Mouse (Mus musculus) embryonic facial prominence, embryonic 11.5 days (tissue): ENCODE measurements at regions not wholly inside any gene's neighbourhood (a gene's known extent, or its start where the extent isn't known, plus 50 kb on each side); places are given as distances from the start of the nearest gene placed in this dataset.

Experiments
- ATAC-seq: fragments of 200-750 bp; cut with Nextera tagmentation; replicated peaks from 2 replicates; pipeline ENCODE4 v1.8.0; 2017; ENCODE audit warnings: low read depth; ENCODE audit not compliant: insufficient number of reproducible peaks, low FRiP score, low TSS enrichment
- DNase-seq: peaks from one replicate; pipeline ENCODE4 v3.0.0-alpha.2; 2015; ENCODE audit warnings: low spot score
- H3K27ac ChIP-seq: fragments of 300-500 bp; sonication (generic); replicated peaks from 2 replicates; pipeline ENCODE4 v1.5.1; 2014; ENCODE audit warnings: mild to moderate bottlenecking, low read depth, low read length, control low read depth
- H3K27me3 ChIP-seq: fragments of 300-500 bp; sonication (generic); 2 replicates; pipeline ENCODE4 v1.6.1; 2014; ENCODE audit warnings: mild to moderate bottlenecking, low read length, moderate library complexity, mixed read lengths; ENCODE audit not compliant: control insufficient read depth, insufficient read depth
- H3K36me3 ChIP-seq: fragments of 300-500 bp; sonication (generic); replicated peaks from 2 replicates; pipeline ENCODE4 v1.6.1; 2014; ENCODE audit warnings: low read depth, mild to moderate bottlenecking, low read length, moderate library complexity, mixed read lengths; ENCODE audit not compliant: control insufficient read depth, insufficient read depth
- H3K4me1 ChIP-seq: fragments of 300-500 bp; sonication (generic); 2 replicates; pipeline ENCODE4 v1.6.1; 2014; ENCODE audit warnings: low read length, mixed read lengths; ENCODE audit not compliant: control insufficient read depth, insufficient read depth
- H3K4me2 ChIP-seq: fragments of 300-500 bp; sonication (generic); 2 replicates; pipeline ENCODE4 v1.6.1; 2014; ENCODE audit warnings: low read depth, mild to moderate bottlenecking, control low read depth, low read length, moderate library complexity
- H3K4me3 ChIP-seq: fragments of 300-500 bp; sonication (generic); 2 replicates; pipeline ENCODE4 v1.5.1; 2014; ENCODE audit warnings: low read depth, low read length, control low read depth
- H3K9ac ChIP-seq: fragments of 300-500 bp; sonication (generic); replicated peaks from 2 replicates; pipeline ENCODE4 v1.6.1; 2014; ENCODE audit warnings: mild to moderate bottlenecking, control low read depth, low read length
- H3K9me3 ChIP-seq: fragments of 300-500 bp; sonication (generic); replicated peaks from 2 replicates; pipeline ENCODE4 v1.6.1; 2016; ENCODE audit warnings: mild to moderate bottlenecking, low read length, inconsistent platforms, mixed read lengths; ENCODE audit not compliant: control insufficient read depth
- WGBS: fragments of 180-500 bp; shearing (Covaris S2); extraction: QIAGEN DNeasy Blood & Tissue Kit; methylation state at CpG from one replicate; pipeline ENCODE4 v1.1.7; 2014; 5-methylcytosine and 5-hydroxymethylcytosine counted together

DNA sequence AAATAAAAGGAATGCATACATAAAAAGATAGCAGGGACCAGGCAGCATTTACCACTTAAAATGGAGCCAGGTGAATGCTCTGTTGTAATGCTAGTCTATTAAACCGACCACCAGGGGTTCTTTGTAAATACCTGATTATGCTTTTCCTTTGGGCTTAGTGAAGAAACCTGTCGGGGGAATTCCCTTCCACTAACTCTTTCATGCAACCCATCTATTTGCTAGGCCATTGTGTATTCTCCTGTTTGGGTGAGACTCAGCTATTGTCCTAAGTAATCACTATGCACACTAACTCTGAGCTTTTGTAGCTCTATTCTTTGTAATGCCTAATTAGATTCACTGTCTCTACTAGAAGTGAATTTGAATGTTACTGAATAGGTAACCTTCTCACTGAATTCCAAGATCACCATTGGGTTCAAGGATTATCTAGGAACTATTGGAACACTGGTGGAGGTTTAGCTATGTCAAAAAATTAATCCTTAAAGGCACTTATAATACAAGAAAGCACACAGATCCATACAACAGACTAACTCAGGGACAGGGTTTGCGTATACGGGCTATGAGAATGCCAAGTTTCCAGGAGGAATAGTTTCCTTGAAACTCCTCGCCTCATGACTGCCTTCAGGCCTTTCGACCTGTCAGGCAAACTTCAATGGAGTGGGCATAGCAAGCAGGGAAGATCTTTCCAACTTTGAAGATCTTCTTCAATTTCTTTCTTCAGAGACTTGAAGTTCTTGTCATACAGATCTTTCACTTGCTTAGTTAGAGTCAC, 156.8 kb upstream of the Xrcc4 start:
- Histone ChIP-seq H3K36me3 (no peaks in the 10 kb centered on the region), H3K27ac (no peak overlapping the region), H3K4me1 (no peaks in the 10 kb centered on the region), H3K9me3 (no peaks in the 10 kb centered on the region), H3K27me3 (no peaks in the 10 kb centered on the region), H3K9ac (no peak overlapping the region), H3K4me2 (no peak overlapping the region), H3K4me3 (no peak overlapping the region)
- DNase-seq (no peak), ATAC-seq (no peak)
- WGBS, result 87% methylated on average over 6 of the region's 6 CpGs

DNA sequence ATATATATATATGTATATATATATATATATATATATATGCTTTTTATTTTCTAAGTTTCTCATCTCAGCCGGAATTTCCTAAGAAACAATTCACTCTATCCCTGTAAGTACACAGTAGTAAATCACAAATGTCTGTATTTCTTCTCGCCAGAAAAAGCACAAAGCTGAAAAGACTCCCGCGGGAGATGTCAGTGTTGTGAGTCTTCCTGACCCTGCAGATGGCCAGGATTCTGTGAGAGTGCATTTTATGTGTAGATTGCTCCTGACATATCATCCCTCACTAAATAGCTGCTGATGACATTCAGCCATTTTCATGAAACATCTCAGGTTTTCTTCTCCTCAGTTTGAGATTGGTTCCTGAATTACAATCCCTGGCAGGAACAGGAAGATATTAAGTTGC, 148.9 kb upstream of the Xrcc4 start:
- ATAC-seq, result no peak
- no peaks in the 10 kb centered on the region for H3K27me3 ChIP-seq
- no peaks in the 10 kb centered on the region for H3K36me3 ChIP-seq
- H3K4me2 ChIP-seq, result no peak overlapping the region
- no peak overlapping the region for H3K4me3 ChIP-seq
- no peak overlapping the region for H3K27ac ChIP-seq
- no peak for DNase-seq
- no peaks in the 10 kb centered on the region for H3K4me1 ChIP-seq
- no peaks in the 10 kb centered on the region for H3K9me3 ChIP-seq
- WGBS, result 35% methylated on average over 4 of the region's 4 CpGs
- no peak overlapping the region for H3K9ac ChIP-seq

DNA sequence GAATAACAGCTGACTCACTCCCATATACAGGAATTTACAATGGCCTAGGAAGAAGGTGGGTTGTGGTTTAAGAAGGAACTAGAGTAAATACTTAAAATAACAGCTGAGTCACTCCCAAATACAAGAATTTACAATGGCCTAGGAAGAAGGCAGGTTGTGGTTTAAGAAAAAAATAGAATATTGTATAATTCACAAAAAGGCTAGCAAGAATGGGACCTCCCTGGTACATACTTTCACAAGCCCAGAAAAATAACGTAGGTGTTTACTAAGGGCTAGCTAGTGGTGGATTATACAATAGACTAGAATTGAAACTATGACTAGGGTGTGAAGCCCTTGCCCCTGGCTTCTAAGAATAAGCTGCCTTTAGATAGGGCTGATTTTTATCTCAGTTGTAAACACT, 144.6 kb upstream of the Xrcc4 start:
- no peaks in the 10 kb centered on the region for H3K9me3 ChIP-seq
- WGBS, result 85% methylated on average over 1 of the region's 1 CpGs
- H3K4me2 ChIP-seq, result no peak overlapping the region
- no peaks in the 10 kb centered on the region for H3K36me3 ChIP-seq
- H3K27me3 ChIP-seq, result no peaks in the 10 kb centered on the region
- no peak overlapping the region for H3K27ac ChIP-seq
- no peak for DNase-seq
- H3K4me1 ChIP-seq, result no peaks in the 10 kb centered on the region
- ATAC-seq, result no peak
- no peak overlapping the region for H3K9ac ChIP-seq
- H3K4me3 ChIP-seq, result no peak overlapping the region

DNA sequence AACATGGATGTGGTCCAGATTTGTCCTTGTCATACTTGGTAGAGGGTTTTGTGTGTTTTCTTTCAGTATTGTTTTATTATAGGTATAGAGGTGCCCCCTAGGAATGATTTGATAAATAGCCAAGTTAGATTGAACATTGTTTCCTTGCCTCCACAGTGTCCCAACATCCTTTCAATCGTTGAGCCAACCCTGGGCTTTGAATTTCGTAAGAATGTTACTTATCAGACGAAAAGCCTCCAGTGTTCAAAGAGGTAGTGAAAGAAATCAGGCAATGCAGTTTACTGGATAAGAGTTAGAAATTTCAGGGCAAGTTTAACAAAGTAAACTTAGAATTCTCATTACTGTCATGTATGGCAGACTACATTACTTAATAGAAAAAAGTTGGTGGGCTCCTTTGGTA, 144.2 kb upstream of the Xrcc4 start:
- no peak overlapping the region for H3K4me2 ChIP-seq

DNA sequence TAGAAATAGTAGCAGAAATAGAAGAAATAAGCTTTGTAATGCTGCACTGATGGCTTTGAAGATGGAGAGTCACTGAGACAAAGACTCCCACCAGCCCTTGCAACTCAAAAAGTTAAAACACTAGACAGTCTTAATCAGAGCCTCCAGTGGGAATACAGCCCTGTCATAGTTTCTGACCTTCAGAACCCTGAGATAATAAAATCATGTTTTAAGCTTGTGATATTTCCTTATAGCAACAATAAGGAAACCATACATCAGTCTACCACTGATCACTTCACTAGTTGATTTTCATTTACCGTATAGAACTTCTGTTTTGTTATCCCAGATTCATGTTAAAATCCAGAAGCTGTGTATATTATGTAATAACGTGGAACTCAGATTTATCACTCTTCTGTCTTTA, 139.7 kb upstream of the Xrcc4 start:
- Histone ChIP-seq H3K4me2 (no peak overlapping the region), H3K4me1 (no peaks in the 10 kb centered on the region), H3K4me3 (no peak overlapping the region), H3K27me3 (no peaks in the 10 kb centered on the region), H3K36me3 (no peaks in the 10 kb centered on the region), H3K27ac (no peak overlapping the region), H3K9ac (no peak overlapping the region), H3K9me3 (no peaks in the 10 kb centered on the region)
- DNase-seq (no peak), ATAC-seq (no peak)
- WGBS, result 98% methylated on average over 2 of the region's 2 CpGs

More for the DNA sequence above, 144.2 kb upstream of the Xrcc4 start:
- H3K9ac ChIP-seq, result no peak overlapping the region
- WGBS, result 88% methylated on average over 3 of the region's 3 CpGs
- DNase-seq, result no peak
- H3K27ac ChIP-seq, result no peak overlapping the region
- no peaks in the 10 kb centered on the region for H3K4me1 ChIP-seq
- H3K36me3 ChIP-seq, result no peaks in the 10 kb centered on the region
- no peaks in the 10 kb centered on the region for H3K9me3 ChIP-seq
- H3K27me3 ChIP-seq, result no peaks in the 10 kb centered on the region
- no peak overlapping the region for H3K4me3 ChIP-seq
- no peak for ATAC-seq

DNA sequence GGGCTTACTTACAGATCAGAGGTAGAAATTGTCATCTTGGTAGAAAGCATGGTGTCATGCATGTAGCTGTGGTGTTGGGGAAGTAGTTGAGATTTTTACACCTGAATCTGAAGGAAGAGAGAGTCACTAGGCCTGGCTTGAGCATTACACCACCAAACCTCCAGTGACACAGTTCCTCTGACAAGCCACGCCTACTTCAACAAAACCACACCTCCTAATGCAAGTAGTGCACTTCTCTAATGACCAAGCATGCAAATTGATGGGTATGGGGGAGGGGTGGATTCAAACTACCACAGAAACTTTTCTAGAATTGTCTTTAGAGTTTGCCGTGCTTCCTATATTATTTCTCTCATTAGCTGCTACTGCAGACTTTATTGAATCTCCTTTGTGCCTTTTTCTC, 136.8 kb upstream of the Xrcc4 start:
- H3K4me3 ChIP-seq, result no peak overlapping the region
- H3K9ac ChIP-seq, result no peak overlapping the region
- 92% methylated on average over 2 of the region's 2 CpGs for WGBS
- no peaks in the 10 kb centered on the region for H3K9me3 ChIP-seq
- no peaks in the 10 kb centered on the region for H3K27me3 ChIP-seq
- ATAC-seq, result no peak
- no peak overlapping the region for H3K4me2 ChIP-seq
- no peak for DNase-seq
- no peaks in the 10 kb centered on the region for H3K36me3 ChIP-seq
- H3K27ac ChIP-seq, result no peak overlapping the region
- no peaks in the 10 kb centered on the region for H3K4me1 ChIP-seq

DNA sequence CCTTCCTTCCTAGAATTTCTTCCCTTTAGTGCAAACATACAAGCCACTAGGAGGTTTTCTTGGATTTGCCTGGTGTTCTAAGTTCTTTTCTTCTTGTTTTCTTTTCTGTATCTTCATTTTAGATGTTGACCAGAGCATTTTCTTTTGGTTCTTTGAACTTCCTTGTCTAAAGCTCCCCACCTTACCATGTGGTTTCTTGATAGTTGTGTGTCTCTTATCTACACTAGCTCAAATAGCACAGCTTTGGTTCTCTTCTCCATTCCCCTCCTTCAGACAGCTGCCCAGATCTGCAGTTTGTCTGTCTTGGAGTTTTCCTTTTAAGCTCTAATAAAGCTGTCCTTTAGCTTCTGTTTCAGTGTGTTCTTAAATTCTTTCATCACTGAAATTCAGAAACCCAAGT, 123.0 kb upstream of the Xrcc4 start:
- no peak for DNase-seq
- H3K4me2 ChIP-seq, result no peak overlapping the region
- H3K27me3 ChIP-seq, result no peaks in the 10 kb centered on the region
- H3K4me1 ChIP-seq, result no peaks in the 10 kb centered on the region
- H3K36me3 ChIP-seq, result no peaks in the 10 kb centered on the region
- no peaks in the 10 kb centered on the region for H3K9me3 ChIP-seq
- no peak overlapping the region for H3K27ac ChIP-seq
- H3K4me3 ChIP-seq, result no peak overlapping the region
- no peak for ATAC-seq
- no peak overlapping the region for H3K9ac ChIP-seq

DNA sequence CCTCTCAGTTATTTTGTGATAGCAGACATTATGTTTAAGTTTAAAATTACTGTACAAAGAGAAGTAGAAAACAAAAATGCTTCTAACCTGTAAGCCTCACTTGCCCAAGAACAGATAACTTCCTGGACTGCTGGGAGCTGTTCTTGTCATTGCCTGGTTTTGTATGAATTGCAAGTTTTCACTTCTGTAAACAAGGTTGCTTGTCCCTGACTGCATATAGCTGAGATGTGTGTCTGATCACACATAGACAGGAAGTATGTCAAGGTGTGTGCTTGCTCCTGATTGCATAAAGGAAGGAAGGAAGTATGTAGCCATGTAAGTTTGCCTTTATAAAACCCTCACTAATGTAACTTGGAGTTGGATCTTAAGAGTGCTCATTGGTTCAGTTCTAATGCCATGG, 118.5 kb upstream of the Xrcc4 start:
- no peak for DNase-seq
- no peak for ATAC-seq
- Histone ChIP-seq H3K9me3 (no peaks in the 10 kb centered on the region), H3K4me2 (no peak overlapping the region), H3K27me3 (no peaks in the 10 kb centered on the region), H3K9ac (no peak overlapping the region), H3K4me1 (no peaks in the 10 kb centered on the region), H3K27ac (no peak overlapping the region), H3K36me3 (no peaks in the 10 kb centered on the region), H3K4me3 (no peak overlapping the region)
